7 mouse cellular contexts compared by ENCODE assay signal in the genomic region with DNA sequence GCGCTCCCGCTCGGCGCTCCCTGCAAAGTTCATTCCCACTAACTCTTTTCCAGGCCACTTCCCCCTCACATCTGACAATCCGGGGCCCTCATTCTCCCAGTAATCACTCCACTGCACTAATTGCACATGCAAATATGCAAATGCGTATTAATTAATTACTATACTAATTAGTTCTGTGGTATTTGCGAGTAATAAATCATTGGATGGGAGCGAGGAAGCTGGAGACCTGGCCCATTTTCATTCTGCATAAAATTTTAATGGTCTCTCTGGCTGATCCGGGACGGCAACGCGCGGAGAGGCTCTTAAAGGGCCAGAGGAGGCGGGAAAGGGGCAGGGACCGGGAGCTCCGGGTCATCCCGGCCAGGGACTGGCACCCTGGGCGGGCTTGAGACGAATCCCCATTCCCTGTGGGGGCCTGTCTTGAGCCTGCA. TPM values are rescaled to one million over a fixed set of nuclear protein-coding genes. Genes with fewer than 3 reads are reported as not detected.
DNase-seq lines count a peak whose midpoint lies in the region; ATAC-seq and TF ChIP-seq lines count a peak whose summit lies in the region.

No protein-coding gene starts in this region.

- peaks cover 26% of the 10 kb centered on the region for H3K27me3 ChIP-seq in spleen, adult 2 months (ENCODE audit: control insufficient read depth, insufficient read depth, low read length)
- H3K27me3 ChIP-seq in limb, embryonic 12.5 days = peaks cover 94% of the 10 kb centered on the region
- peaks cover 45% of the 10 kb centered on the region for H3K27me3 ChIP-seq in small intestine, adult 2 months (ENCODE audit: control insufficient read depth, insufficient read depth, low read length)

- peak overlapping the region; percentile 52 for H3K9ac ChIP-seq in limb, embryonic 12.5 days (replicated peaks)

- peak overlapping the region; percentile 41; the same call in 1 of the 2 replicates for H3K4me3 ChIP-seq in spleen, adult 2 months (ENCODE audit: extremely low read depth, insufficient read depth, insufficient read length)
- peak overlapping the region; percentile 26 for H3K4me3 ChIP-seq in embryonic fibroblast, embryonic 13.5 days (ENCODE audit: insufficient read depth, low read length)
- peak overlapping the region; percentile 49 for H3K4me3 ChIP-seq in limb, embryonic 12.5 days (replicated peaks)
- peak overlapping the region; percentile 68 for H3K4me3 ChIP-seq in small intestine, adult 2 months (ENCODE audit: low read depth, low read length)

- 2% methylated on average over 19 of the region's 19 CpGs for WGBS in spleen, adult 2 months
- whole genome bisulfite sequencing in limb, embryonic 12.5 days = under 1% methylated on average over 19 of the region's 19 CpGs
- under 1% methylated on average over 19 of the region's 19 CpGs for WGBS in small intestine, adult 2 months

- no peak for ATAC-seq in limb, embryonic 12.5 days (ENCODE audit: insufficient number of reproducible peaks, insufficient read depth, low FRiP score, low TSS enrichment, low read depth)
- no peak for ATAC-seq in frontal cortex, adult (ENCODE audit: low TSS enrichment)

- no peak for TF ChIP-seq POLR2A in spleen, adult 2 months (IDR thresholded peaks at IDR 0.05; ENCODE audit: low read depth, low read length)
- no peak for TF ChIP-seq POLR2A in embryonic fibroblast, embryonic 13.5 days (IDR thresholded peaks at IDR 0.05; ENCODE audit: low read depth, low read length)
- TF ChIP-seq POLR2A in small intestine, adult 2 months (IDR thresholded peaks at IDR 0.05; ENCODE audit: low read depth, low read length) = no peak

- H3K36me3 ChIP-seq in spleen, adult 2 months (ENCODE audit: control insufficient read depth, insufficient read depth, low read length) = no peaks in the 10 kb centered on the region
- no peaks in the 10 kb centered on the region for H3K36me3 ChIP-seq in limb, embryonic 12.5 days
- H3K36me3 ChIP-seq in small intestine, adult 2 months (ENCODE audit: control insufficient read depth, insufficient read depth, low read length) = no peaks in the 10 kb centered on the region

- peaks cover 14% of the 10 kb centered on the region for H3K4me1 ChIP-seq in spleen, adult 2 months (ENCODE audit: control insufficient read depth, insufficient read depth, insufficient read length)
- H3K4me1 ChIP-seq in embryonic fibroblast, embryonic 13.5 days (ENCODE audit: control insufficient read depth, insufficient read depth, low read length) = no peaks in the 10 kb centered on the region
- peaks cover 32% of the 10 kb centered on the region for H3K4me1 ChIP-seq in limb, embryonic 12.5 days (replicated peaks)
- H3K4me1 ChIP-seq in small intestine, adult 2 months (ENCODE audit: control insufficient read depth, insufficient read depth, insufficient read length, low read length) = peaks cover 8% of the 10 kb centered on the region

- TF ChIP-seq CTCF in spleen, adult 2 months (IDR thresholded peaks at IDR 0.05; ENCODE audit: extremely low read depth, insufficient read depth, insufficient read length, insufficient replicate concordance) = no peak
- no peak for TF ChIP-seq CTCF in embryonic fibroblast, embryonic 13.5 days (IDR thresholded peaks at IDR 0.05; ENCODE audit: borderline replicate concordance, insufficient read depth, low read length)
- no peak for TF ChIP-seq CTCF in small intestine, adult 2 months (IDR thresholded peaks at IDR 0.05; ENCODE audit: extremely low read depth, insufficient read length, insufficient replicate concordance, low read depth, low read length)

- H3K4me2 ChIP-seq in limb, embryonic 12.5 days = peak overlapping the region; percentile 94

- no peak overlapping the region for H3K27ac ChIP-seq in spleen, adult 2 months (ENCODE audit: insufficient read depth, low read length)
- H3K27ac ChIP-seq in embryonic fibroblast, embryonic 13.5 days (ENCODE audit: insufficient read depth, low read length) = no peak overlapping the region
- no peak overlapping the region for H3K27ac ChIP-seq in limb, embryonic 12.5 days
- no peak overlapping the region for H3K27ac ChIP-seq in small intestine, adult 2 months (ENCODE audit: insufficient read depth, low read depth, low read length)

- H3K9me3 ChIP-seq in limb, embryonic 12.5 days = no peaks in the 10 kb centered on the region

- DNase-seq in spleen, adult 2 months (ENCODE audit: low read depth in 1 of 2, low spot score in 2 of 2) = no peak
- no peak for DNase-seq in spleen, adult 18-20 months
- DNase-seq in urinary bladder, postnatal 36 days (ENCODE audit: low spot score in 2 of 2) = no peak

RNA-seq across cellular contexts. Expression of a gene that starts 9.1 kb away (rescaled TPM):
- 0.27 and 0.44 TPM in 2 replicates for polyA plus RNA-seq in spleen, adult 2 months (2012; rRNA removed)
- not detected in 2 replicates for polyA plus RNA-seq in embryonic fibroblast, embryonic 13.5 days (2011; ENCODE audit: insufficient read length, low read depth, missing spikeins)
- 0.18 and 0.76 TPM in 2 replicates for polyA plus RNA-seq in limb, embryonic 12.5 days (2016; fragmentation: Nextera tagmentation; extraction: Ambion mirVana)
- 86.8 and 270 TPM in 2 replicates for polyA plus RNA-seq in small intestine, adult 2 months (2012; rRNA removed)

RNA-seq across cellular contexts. Expression of a gene that starts 9.6 kb away (rescaled TPM):
- polyA plus RNA-seq in spleen, adult 2 months (2012; rRNA removed) = not detected in 2 replicates
- polyA plus RNA-seq in embryonic fibroblast, embryonic 13.5 days (2011; ENCODE audit: insufficient read length, low read depth, missing spikeins) = not detected in 2 replicates
- polyA plus RNA-seq in limb, embryonic 12.5 days (2016; fragmentation: Nextera tagmentation; extraction: Ambion mirVana) = 0.09 TPM in 1 of 2 replicates, not detected in the other
- 0.11 and 0.13 TPM in 2 replicates for polyA plus RNA-seq in small intestine, adult 2 months (2012; rRNA removed)

RNA-seq across cellular contexts. Expression of a gene that starts 19.1 kb away (rescaled TPM):
- polyA plus RNA-seq in spleen, adult 2 months (2012; rRNA removed) = 70.7 and 80.2 TPM in 2 replicates
- polyA plus RNA-seq in embryonic fibroblast, embryonic 13.5 days (2011; ENCODE audit: insufficient read length, low read depth, missing spikeins) = 14.9 and 18.5 TPM in 2 replicates
- 39.9 and 41.9 TPM in 2 replicates for polyA plus RNA-seq in limb, embryonic 12.5 days (2016; fragmentation: Nextera tagmentation; extraction: Ambion mirVana)
- 47.0 and 76.5 TPM in 2 replicates for polyA plus RNA-seq in small intestine, adult 2 months (2012; rRNA removed)

RNA-seq across cellular contexts. Expression of a gene that starts 44.5 kb away (rescaled TPM):
- polyA plus RNA-seq in spleen, adult 2 months (2012; rRNA removed) = 0.42 and 0.43 TPM in 2 replicates
- polyA plus RNA-seq in embryonic fibroblast, embryonic 13.5 days (2011; ENCODE audit: insufficient read length, low read depth, missing spikeins) = not detected in 2 replicates
- polyA plus RNA-seq in limb, embryonic 12.5 days (2016; fragmentation: Nextera tagmentation; extraction: Ambion mirVana) = 4.7 TPM in 2 replicates
- 0.24 and 0.42 TPM in 2 replicates for polyA plus RNA-seq in small intestine, adult 2 months (2012; rRNA removed)

RNA-seq across cellular contexts. Expression of a gene that starts 47.2 kb away (rescaled TPM):
- 0.07 TPM in 1 of 2 replicates, not detected in the other for polyA plus RNA-seq in spleen, adult 2 months (2012; rRNA removed)
- polyA plus RNA-seq in embryonic fibroblast, embryonic 13.5 days (2011; ENCODE audit: insufficient read length, low read depth, missing spikeins) = not detected in 2 replicates
- 0.37 and 0.41 TPM in 2 replicates for polyA plus RNA-seq in limb, embryonic 12.5 days (2016; fragmentation: Nextera tagmentation; extraction: Ambion mirVana)
- not detected in 2 replicates for polyA plus RNA-seq in small intestine, adult 2 months (2012; rRNA removed)

Comparison
In these comparisons a context has a peak if more than half of its experiments do, and no peak if none do; other contexts are left out.
1. RNA of a gene that starts 9.1 kb away (polyA plus RNA-seq): 86.8 to 270 TPM in small intestine, adult 2 months; 0.27 to 0.44 TPM in spleen, adult 2 months, 0.18 to 0.76 TPM in limb, embryonic 12.5 days and not detected in embryonic fibroblast, embryonic 13.5 days; every median in the first group is over 10 times any median in the second.
2. Peak in every context shown above with its lines, with median percentiles within 50 percentile points of each other: H3K4me3 ChIP-seq.